Mouse (Mus musculus) kidney, postnatal 0 days (tissue): Measurements from ENCODE around the gene Rab23. TPM values are rescaled to one million over a fixed set of nuclear protein-coding genes. Genes with fewer than 3 reads are reported as not detected.

Experiments
- ATAC-seq: fragments of 200-750 bp; cut with Nextera tagmentation; replicated peaks from 2 replicates; pipeline ENCODE4 v1.8.0; 2017; ENCODE audit warnings: low read depth, moderate number of reproducible peaks, moderate TSS enrichment, moderate library complexity; ENCODE audit not compliant: low FRiP score
- DNase-seq: peaks from one replicate; pipeline ENCODE4 v3.0.0-alpha.2; 2016; ENCODE audit warnings: low spot score
- H3K27ac ChIP-seq: fragments of 300-500 bp; sonication (generic); 2 replicates; pipeline ENCODE4 v1.5.1; 2014; ENCODE audit warnings: mild to moderate bottlenecking
- H3K27me3 ChIP-seq: fragments of 300-500 bp; sonication (generic); 2 replicates; pipeline ENCODE4 v1.6.1; 2014; ENCODE audit warnings: low read length, mixed read lengths; ENCODE audit not compliant: insufficient read depth
- H3K36me3 ChIP-seq: fragments of 300-500 bp; sonication (generic); 2 replicates; pipeline ENCODE4 v1.6.1; 2014; ENCODE audit warnings: low read length, mixed read lengths; ENCODE audit not compliant: insufficient read depth
- H3K4me1 ChIP-seq: fragments of 300-500 bp; sonication (generic); replicated peaks from 2 replicates; pipeline ENCODE4 v1.6.1; 2014; ENCODE audit warnings: antibody characterized with exemption, low read length, mixed read lengths; ENCODE audit not compliant: insufficient read depth
- H3K4me2 ChIP-seq: fragments of 300-500 bp; sonication (generic); 2 replicates; pipeline ENCODE4 v1.6.1; 2014; ENCODE audit warnings: mild to moderate bottlenecking, low read length, moderate library complexity, mixed read lengths
- H3K4me3 ChIP-seq: fragments of 300-500 bp; sonication (generic); replicated peaks from 2 replicates; pipeline ENCODE4 v1.5.1; 2014; ENCODE audit warnings: low read depth, low read length
- H3K9ac ChIP-seq: fragments of 300-500 bp; sonication (generic); 2 replicates; pipeline ENCODE4 v1.6.1; 2014; ENCODE audit warnings: low read depth, low read length
- H3K9me3 ChIP-seq: fragments of 300-500 bp; sonication (generic); replicated peaks from 2 replicates; pipeline ENCODE4 v1.6.1; 2016; ENCODE audit warnings: low read length, inconsistent platforms, mixed read lengths
- CTCF ChIP-seq: IDR thresholded peaks from 2 replicates; pipeline ENCODE4 v1.5.1; 2016; ENCODE audit warnings: antibody characterized with exemption, low read depth, mild to moderate bottlenecking, moderate library complexity
- WGBS: fragments of 180-500 bp; shearing (Covaris S2); extraction: QIAGEN DNeasy Blood & Tissue Kit; methylation state at CpG from one replicate; pipeline ENCODE4 v1.1.7; 2014; 5-methylcytosine and 5-hydroxymethylcytosine counted together
- polyA plus RNA-seq: library from polyadenylated mRNA; unstranded; fragments of >200 nt; fragmentation: Nextera tagmentation; extraction: Ambion mirVana; gene quantifications from 2 replicates; pipeline ENCODE4 v1.2.1, GENCODE M21; 2015

Rab23 gene
- polyA plus RNA-seq, 1 experiment from 2014 or later = 17.9 TPM

- TF ChIP-seq CTCF = no peak
- Histone ChIP-seq H3K4me1 (peaks cover 3% of the 10 kb centered on the region; the same call in 1 of the 2 replicates), H3K9me3 (no peaks in the 10 kb centered on the region), H3K4me3 (no peak overlapping the region), H3K27me3 (no peaks in the 10 kb centered on the region), H3K27ac (no peak overlapping the region), H3K36me3 (peaks cover 28% of the 10 kb centered on the region), H3K9ac (no peak overlapping the region), H3K4me2 (no peak overlapping the region)
- ATAC-seq (no peak), DNase-seq (no peak)
- 87% methylated on average over 1 of the region's 1 CpGs for WGBS
Measured at GRCm38 (mm10) chr1:33768091-33768787, 48.6 kb downstream of the Rab23 start.

- no peaks in the 10 kb centered on the region for H3K27me3 ChIP-seq
- H3K4me2 ChIP-seq = no peak overlapping the region
- TF ChIP-seq CTCF = no peak
- H3K36me3 ChIP-seq = peaks cover 28% of the 10 kb centered on the region
- DNase-seq (no peak), ATAC-seq (no peak)
- no peak overlapping the region for H3K4me3 ChIP-seq
- no peak overlapping the region for H3K27ac ChIP-seq
- no peaks in the 10 kb centered on the region for H3K9me3 ChIP-seq
- H3K4me1 ChIP-seq = peaks cover 3% of the 10 kb centered on the region; the same call in 1 of the 2 replicates
- H3K9ac ChIP-seq = no peak overlapping the region
Measured at GRCm38 (mm10) chr1:33768827-33769226, 49.1 kb downstream of the Rab23 start.

GRCm38 (mm10) chr1:33771621-33772020 is 51.9 kb downstream of the Rab23 start:
- ATAC-seq (no peak), DNase-seq (no peak)
- no peak overlapping the region for H3K4me3 ChIP-seq
- WGBS = 94% methylated on average over 10 of the region's 10 CpGs
- no peaks in the 10 kb centered on the region for H3K27me3 ChIP-seq
- no peak for TF ChIP-seq CTCF
- no peaks in the 10 kb centered on the region for H3K9me3 ChIP-seq
- H3K27ac ChIP-seq = no peak overlapping the region
- H3K36me3 ChIP-seq = peaks cover 34% of the 10 kb centered on the region
- no peak overlapping the region for H3K4me2 ChIP-seq
- peaks cover 3% of the 10 kb centered on the region; the same call in 1 of the 2 replicates for H3K4me1 ChIP-seq
- no peak overlapping the region for H3K9ac ChIP-seq

GRCm38 (mm10) chr1:33772106-33772505 is 52.4 kb downstream of the Rab23 start:
- H3K27me3 ChIP-seq = no peaks in the 10 kb centered on the region
- H3K27ac ChIP-seq = no peak overlapping the region
- no peak for ATAC-seq
- TF ChIP-seq CTCF = no peak
- DNase-seq = no peak
- H3K36me3 ChIP-seq = peaks cover 37% of the 10 kb centered on the region
- WGBS = 92% methylated on average over 9 of the region's 9 CpGs
- H3K4me3 ChIP-seq = no peak overlapping the region
- H3K4me1 ChIP-seq = peaks cover 2% of the 10 kb centered on the region; the same call in 1 of the 2 replicates
- no peak overlapping the region for H3K4me2 ChIP-seq
- H3K9ac ChIP-seq = no peak overlapping the region
- H3K9me3 ChIP-seq = no peaks in the 10 kb centered on the region

GRCm38 (mm10) chr1:33776175-33776611 is 56.5 kb downstream of the Rab23 start:
- no peak for TF ChIP-seq CTCF
- Histone ChIP-seq H3K27ac (no peak overlapping the region), H3K36me3 (peaks cover 17% of the 10 kb centered on the region; the same call in 1 of the 2 replicates), H3K4me1 (no peaks in the 10 kb centered on the region), H3K27me3 (no peaks in the 10 kb centered on the region), H3K4me2 (no peak overlapping the region), H3K4me3 (no peak overlapping the region), H3K9ac (no peak overlapping the region), H3K9me3 (no peaks in the 10 kb centered on the region)
- DNase-seq (no peak), ATAC-seq (no peak)
- WGBS = 85% methylated on average over 14 of the region's 14 CpGs

GRCm38 (mm10) chr1:33784561-33784960 is 64.9 kb downstream of the Rab23 start:
- Histone ChIP-seq H3K27me3 (no peaks in the 10 kb centered on the region), H3K36me3 (0 out of 2 replicates have a peak, but pooled peaks cover 7% of the 10 kb centered on the region), H3K4me2 (no peak overlapping the region), H3K9ac (no peak overlapping the region), H3K4me3 (no peak overlapping the region), H3K27ac (no peak overlapping the region), H3K4me1 (no peaks in the 10 kb centered on the region), H3K9me3 (no peaks in the 10 kb centered on the region)
- no peak for TF ChIP-seq CTCF
- ATAC-seq = no peak
- WGBS = 95% methylated on average over 5 of the region's 5 CpGs
- no peak for DNase-seq

GRCm38 (mm10) chr1:33788072-33788471 is 68.4 kb downstream of the Rab23 start:
- no peak for TF ChIP-seq CTCF
- H3K9me3 ChIP-seq = no peaks in the 10 kb centered on the region
- H3K4me1 ChIP-seq = no peaks in the 10 kb centered on the region
- H3K27me3 ChIP-seq = no peaks in the 10 kb centered on the region
- no peak overlapping the region for H3K27ac ChIP-seq
- H3K9ac ChIP-seq = no peak overlapping the region
- H3K36me3 ChIP-seq = 0 out of 2 replicates have a peak, but pooled peaks cover 3% of the 10 kb centered on the region
- DNase-seq = no peak
- 76% methylated on average over 5 of the region's 5 CpGs for WGBS
- H3K4me2 ChIP-seq = no peak overlapping the region
- H3K4me3 ChIP-seq = no peak overlapping the region
- no peak for ATAC-seq
